Mouse (Mus musculus) olfactory bulb, adult 2 months (tissue): ENCODE measurements at regions not wholly inside any gene's neighbourhood (a gene's known extent, or its start where the extent isn't known, plus 50 kb on each side); places are given as distances from the start of the nearest gene placed in this dataset.

Experiments used
- CTCF ChIP-seq: fragments of 200-500 bp; IDR thresholded peaks from 2 replicates; pipeline ENCODE4 v1.5.1; 2012; ENCODE audit warnings: low read depth, mild to moderate bottlenecking, low read length, moderate library complexity; ENCODE audit not compliant: insufficient read depth
- POLR2A ChIP-seq: fragments of 200-500 bp; IDR thresholded peaks from 2 replicates; pipeline ENCODE4 v1.6.1; 2012; ENCODE audit warnings: mild to moderate bottlenecking, low read depth, low read length, moderate library complexity; ENCODE audit not compliant: insufficient read depth

GRCm38 (mm10) chr10:37347661-37348060 lies 208.9 kb upstream of the Marcks start:
- TF ChIP-seq CTCF (no peak), POLR2A (no peak)
